Mouse (Mus musculus) MEL (cell line): ENCODE results near the gene Slc46a3. TPM values are rescaled to one million over a fixed set of nuclear protein-coding genes. Genes with fewer than 3 reads are reported as not detected.

Source experiments
- DNase-seq: peaks from one replicate; pipeline ENCODE4 v3.0.0; 2011; ENCODE audit warnings: low read depth, low spot score
- H3K27ac ChIP-seq: 2 replicates; pipeline ENCODE4 v1.5.1; 2012; ENCODE audit warnings: low read depth, mild to moderate bottlenecking, control low read depth, low read length, moderate library complexity; ENCODE audit not compliant: control insufficient read depth
- H3K27me3 ChIP-seq, 2 experiments: fragments of 150-350 bp in 1 of 2; sonication (generic) in 1 of 2; 2 replicates each; pipeline ENCODE4 v1.6.1; 2012; ENCODE audit warnings: low read length in 2 of 2, mild to moderate bottlenecking in 2 of 2, improper control_type of control experiment in 1 of 2, moderate library complexity in 1 of 2; ENCODE audit not compliant: insufficient read depth in 2 of 2, control insufficient read depth in 1 of 2
- H3K36me3 ChIP-seq, 2 experiments: 2 replicates each; pipeline ENCODE4 v1.6.1; 2012 to 2014; ENCODE audit warnings: low read length in 2 of 2, improper control_type of control experiment in 1 of 2, inconsistent platforms in 1 of 2, mild to moderate bottlenecking in 1 of 2; ENCODE audit not compliant: insufficient read depth in 2 of 2, control insufficient read depth in 1 of 2
- H3K4me1 ChIP-seq, 2 experiments: fragments of 150-350 bp in 1 of 2; sonication (generic) in 1 of 2; 2 replicates each; pipeline ENCODE4 v1.6.1; 2012; ENCODE audit warnings: low read length in 2 of 2, improper control_type of control experiment in 1 of 2, mild to moderate bottlenecking in 1 of 2; ENCODE audit not compliant: insufficient read depth in 2 of 2, control insufficient read depth in 1 of 2
- H3K4me3 ChIP-seq, 2 experiments: fragments of 150-350 bp in 1 of 2; sonication (generic) in 1 of 2; 2 replicates each; pipeline ENCODE4 v1.5.1; 2012; ENCODE audit warnings: low read depth in 2 of 2, low read length in 2 of 2, mild to moderate bottlenecking in 2 of 2, moderate library complexity in 2 of 2, control low read depth in 1 of 2, improper control_type of control experiment in 1 of 2; ENCODE audit not compliant: control insufficient read depth in 1 of 2, insufficient read depth in 1 of 2
- H3K79me2 ChIP-seq: 2 replicates; pipeline ENCODE4 v1.6.1; 2012; ENCODE audit warnings: mild to moderate bottlenecking, low read length, moderate library complexity; ENCODE audit not compliant: control insufficient read depth, poor library complexity, insufficient read depth
- H3K9ac ChIP-seq: 2 replicates; pipeline ENCODE4 v1.6.1; 2012; ENCODE audit warnings: low read depth, mild to moderate bottlenecking, control low read depth, low read length, moderate library complexity; ENCODE audit not compliant: control insufficient read depth, poor library complexity, severe bottlenecking
- H3K9me3 ChIP-seq: fragments of 150-350 bp; sonication (generic); replicated peaks from 2 replicates; pipeline ENCODE4 v1.6.1; 2012; ENCODE audit warnings: mild to moderate bottlenecking, low read length, improper control_type of control experiment, moderate library complexity; ENCODE audit not compliant: insufficient read depth
- CHD1 ChIP-seq: IDR thresholded peaks from 2 replicates; pipeline ENCODE4 v1.6.1; 2012; ENCODE audit warnings: low read depth, mild to moderate bottlenecking, inconsistent platforms, low read length, improper control_type of control experiment
- CTCF ChIP-seq, 3 experiments: IDR thresholded peaks in 2 of 3; conservative IDR thresholded peaks in 1 of 3; 2 replicates each; pipeline ENCODE4 v1.5.1; 2011 to 2012; ENCODE audit warnings: low read length in 3 of 3, low read depth in 2 of 3, mild to moderate bottlenecking in 2 of 3, improper control_type of control experiment in 1 of 3, inconsistent platforms in 1 of 3, mixed read lengths in 1 of 3, moderate library complexity in 1 of 3; ENCODE audit not compliant: control insufficient read depth in 1 of 3, insufficient read depth in 1 of 3, poor library complexity in 1 of 3, severe bottlenecking in 1 of 3
- E2F4 ChIP-seq: IDR thresholded peaks from 2 replicates; pipeline ENCODE4 v1.6.1; 2011; ENCODE audit warnings: low read depth, low read length, improper control_type of control experiment, borderline replicate concordance
- ELF1 ChIP-seq: IDR thresholded peaks from 2 replicates; pipeline ENCODE4 v1.6.1; 2014; ENCODE audit warnings: low read depth, mild to moderate bottlenecking, inconsistent platforms, low read length, improper control_type of control experiment, moderate library complexity
- GABPA ChIP-seq: IDR thresholded peaks from 2 replicates; pipeline ENCODE4 v1.6.1; 2012; ENCODE audit warnings: low read depth, mild to moderate bottlenecking, inconsistent platforms, low read length, improper control_type of control experiment, moderate library complexity
- GATA1 ChIP-seq: IDR thresholded peaks from 2 replicates; pipeline ENCODE4 v1.6.1; 2011; ENCODE audit warnings: low read depth, low read length, improper control_type of control experiment
- HCFC1 ChIP-seq: IDR thresholded peaks from 2 replicates; pipeline ENCODE4 v1.6.1; 2012; ENCODE audit warnings: low read depth, mild to moderate bottlenecking, inconsistent platforms, low read length, improper control_type of control experiment, moderate library complexity
- KAT2A ChIP-seq: conservative IDR thresholded peaks from 2 replicates; pipeline ENCODE4 v1.6.1; 2012; ENCODE audit warnings: low read depth, low read length, improper control_type of control experiment, inconsistent platforms
- MAX ChIP-seq: IDR thresholded peaks from 2 replicates; pipeline ENCODE4 v1.6.1; 2011; ENCODE audit warnings: low read length, improper control_type of control experiment
- MAZ ChIP-seq: IDR thresholded peaks from 2 replicates; pipeline ENCODE4 v1.6.1; 2012; ENCODE audit warnings: low read depth, mild to moderate bottlenecking, inconsistent platforms, low read length, improper control_type of control experiment
- MXI1 ChIP-seq: IDR thresholded peaks from 2 replicates; pipeline ENCODE4 v1.6.1; 2011; ENCODE audit warnings: mild to moderate bottlenecking, low read depth, low read length, improper control_type of control experiment
- MYC ChIP-seq: IDR thresholded peaks from 2 replicates; pipeline ENCODE4 v1.6.1; 2011; ENCODE audit warnings: low read depth, mild to moderate bottlenecking, low read length, improper control_type of control experiment, moderate library complexity
- NRF1 ChIP-seq: IDR thresholded peaks from 2 replicates; pipeline ENCODE4 v1.6.1; 2014; ENCODE audit warnings: low read depth, mild to moderate bottlenecking, inconsistent platforms, low read length, improper control_type of control experiment, moderate library complexity; ENCODE audit not compliant: poor library complexity, insufficient read depth, severe bottlenecking
- POLR2AphosphoS5 ChIP-seq: IDR thresholded peaks from 2 replicates; pipeline ENCODE4 v1.6.1; 2012; ENCODE audit warnings: low read depth, borderline replicate concordance, mild to moderate bottlenecking, inconsistent platforms, low read length, moderate library complexity, mixed read lengths
- RAD21 ChIP-seq: IDR thresholded peaks from 2 replicates; pipeline ENCODE4 v1.6.1; 2011; ENCODE audit warnings: mild to moderate bottlenecking, low read depth, low read length, improper control_type of control experiment
- RCOR1 ChIP-seq: IDR thresholded peaks from 2 replicates; pipeline ENCODE4 v1.6.1; 2012; ENCODE audit warnings: low read depth, mild to moderate bottlenecking, inconsistent platforms, low read length, improper control_type of control experiment
- SIN3A ChIP-seq: IDR thresholded peaks from 2 replicates; pipeline ENCODE4 v1.6.1; 2012; ENCODE audit warnings: low read length, improper control_type of control experiment, inconsistent platforms
- SMC3 ChIP-seq: IDR thresholded peaks from 2 replicates; pipeline ENCODE4 v1.6.1; 2011; ENCODE audit warnings: low read depth, low read length, improper control_type of control experiment
- TAL1 ChIP-seq: IDR thresholded peaks from 2 replicates; pipeline ENCODE4 v1.6.1; 2012; ENCODE audit warnings: mild to moderate bottlenecking, inconsistent platforms, low read length, moderate library complexity, mixed read lengths
- TBP ChIP-seq: IDR thresholded peaks from 2 replicates; pipeline ENCODE4 v1.8.0; 2011; ENCODE audit warnings: low read depth, low read length, improper control_type of control experiment
- TCF12 ChIP-seq: IDR thresholded peaks from 2 replicates; pipeline ENCODE4 v1.6.1; 2014; ENCODE audit warnings: low read depth, mild to moderate bottlenecking, inconsistent platforms, low read length, improper control_type of control experiment, moderate library complexity
- USF1 ChIP-seq: IDR thresholded peaks from 2 replicates; pipeline ENCODE4 v1.6.1; 2014; ENCODE audit warnings: low read depth, mild to moderate bottlenecking, inconsistent platforms, low read length, improper control_type of control experiment, moderate library complexity
- USF2 ChIP-seq, 2 experiments: IDR thresholded peaks; 2 replicates each; pipeline ENCODE4 v1.6.1; 2011 to 2012; ENCODE audit warnings: improper control_type of control experiment in 2 of 2, low read length in 2 of 2, borderline replicate concordance in 1 of 2, inconsistent platforms in 1 of 2, low read depth in 1 of 2, mild to moderate bottlenecking in 1 of 2; ENCODE audit not compliant: insufficient read depth in 1 of 2
- ZC3H11A ChIP-seq: IDR thresholded peaks from 2 replicates; pipeline ENCODE4 v1.6.1; 2012; ENCODE audit warnings: low read depth, mild to moderate bottlenecking, inconsistent platforms, low read length, improper control_type of control experiment
- ZKSCAN1 ChIP-seq: IDR thresholded peaks from 2 replicates; pipeline ENCODE4 v1.6.1; 2012; ENCODE audit warnings: low read depth, mild to moderate bottlenecking, inconsistent platforms, low read length, improper control_type of control experiment, moderate library complexity
- ZMIZ1 ChIP-seq: IDR thresholded peaks from 2 replicates; pipeline ENCODE4 v1.6.1; 2012; ENCODE audit warnings: low read depth, mild to moderate bottlenecking, inconsistent platforms, low read length, improper control_type of control experiment, moderate library complexity
- polyA plus RNA-seq, 2 experiments: library from polyadenylated mRNA; stranded (reverse) in 1 of 2; unstranded in 1 of 2; fragments of >175 nt in 1 of 2; fragments of >200 nt in 1 of 2; gene quantifications; 2 replicates each; pipeline versions ENCODE4 v1.2.1 to v1.2.4; 2012; ENCODE audit warnings: low replicate concordance in 2 of 2, low read depth in 1 of 2; ENCODE audit not compliant: insufficient read length in 2 of 2, insufficient read depth in 1 of 2, missing spikeins in 1 of 2
- total RNA-seq: library from RNA; depleted of rRNA; stranded (reverse); fragments of 300-350 nt; gene quantifications from 2 replicates; pipeline ENCODE4 v1.2.3, GENCODE M21; 2012

The Slc46a3 gene
- total and polyA plus RNA-seq, 3 experiments = 3.0 to 7.7 TPM; not detected in 1

- no peak for TF ChIP-seq TAL1
- no peak for TF ChIP-seq KAT2A
- TF ChIP-seq NRF1 = no peak
- no peak for TF ChIP-seq MAX
- no peak for TF ChIP-seq ELF1
- no peak for TF ChIP-seq RAD21
- TF ChIP-seq ZMIZ1 = no peak
- no peak for TF ChIP-seq E2F4
- TF ChIP-seq RCOR1 = no peak
- TF ChIP-seq CHD1 = no peak
- Histone ChIP-seq H3K4me3 (no peak overlapping the region), H3K9me3 (no peaks in the 10 kb centered on the region), H3K9ac (no peak overlapping the region), H3K79me2 (no peaks in the 10 kb centered on the region), H3K27me3 (no peaks in the 10 kb centered on the region), H3K27ac (no peak overlapping the region), H3K36me3 (no peaks in the 10 kb centered on the region), H3K4me1 (no peaks in the 10 kb centered on the region)
- DNase-seq = no peak
Measured at GRCm38 (mm10) chr5:147907851-147908250, 13.2 kb upstream of the Slc46a3 start.

- DNase-seq = no peak
- Histone ChIP-seq H3K27me3 (no peaks in the 10 kb centered on the region), H3K36me3 (no peaks in the 10 kb centered on the region), H3K4me1 (0 out of 4 replicates have a peak, but pooled peaks cover 0 to 4% of the 10 kb centered on the region in 2 experiments), H3K9me3 (no peaks in the 10 kb centered on the region), H3K79me2 (no peaks in the 10 kb centered on the region), H3K4me3 (no peak overlapping the region), H3K27ac (no peak overlapping the region), H3K9ac (no peak overlapping the region)
- TF ChIP-seq RAD21 (peak; percentile 36), CTCF (IDR thresholded peaks at IDR 0.05 in 2 of 3, conservative IDR thresholded peaks at IDR 0.05 in 1 of 3; ENCODE audit: control insufficient read depth in 1 of 3, insufficient read depth in 1 of 3, low read depth in 2 of 3, low read length in 3 of 3, poor library complexity in 1 of 3, severe bottlenecking in 1 of 3) (peak; percentile 45 to 59 (median 55)), GABPA (no peak), MYC (no peak), USF1 (no peak), ZC3H11A (peak; percentile 32), SMC3 (peak; percentile 33; the same call in 1 of the 2 replicates)
Measured at GRCm38 (mm10) chr5:147907144-147907543, 12.5 kb upstream of the Slc46a3 start.

GRCm38 (mm10) chr5:147903166-147903565 lies 8.6 kb upstream of the Slc46a3 start:
- Histone ChIP-seq H3K4me1 (peaks cover 0 to 4% of the 10 kb centered on the region in 2 experiments; a peak in 1 of 4 replicates), H3K9ac (no peak overlapping the region), H3K27me3 (no peaks in the 10 kb centered on the region), H3K9me3 (no peaks in the 10 kb centered on the region), H3K79me2 (no peaks in the 10 kb centered on the region), H3K27ac (no peak overlapping the region), H3K36me3 (peaks cover 0 to 2% of the 10 kb centered on the region in 2 experiments; a peak in 1 of 4 replicates), H3K4me3 (no peak overlapping the region)
- DNase-seq = no peak
- TF ChIP-seq GATA1 (no peak), E2F4 (no peak), ZKSCAN1 (no peak), TAL1 (no peak), MXI1 (no peak), MAZ (no peak), SIN3A (no peak), RAD21 (no peak), POLR2AphosphoS5 (no peak), USF1 (no peak), MYC (no peak), TBP (no peak), ZMIZ1 (no peak), CHD1 (no peak), HCFC1 (no peak), USF2 (IDR thresholded peaks at IDR 0.05; ENCODE audit: borderline replicate concordance in 1 of 2, insufficient read depth in 1 of 2, low read depth in 1 of 2, low read length in 2 of 2) (no peak), TCF12 (no peak)
